Mouse (Mus musculus) retina, embryonic 14.5 days (tissue): ENCODE measurements around the gene Fgfr2.

Experiments used
- DNase-seq: peaks from one replicate; pipeline ENCODE4 v3.0.0-alpha.2; 2015; ENCODE audit warnings: low spot score

Gene Fgfr2

GRCm38 (mm10) chr7:130319799-130320556 is 2803.2 kb downstream of the Fgfr2 start:
- peak; percentile 53 for DNase-seq

GRCm38 (mm10) chr7:130316294-130316693 is 2806.9 kb downstream of the Fgfr2 start:
- no peak for DNase-seq

GRCm38 (mm10) chr7:130315221-130315620 is 2807.9 kb downstream of the Fgfr2 start:
- DNase-seq = no peak

- no peak for DNase-seq
Observed at GRCm38 (mm10) chr7:130314658-130315057, 2808.5 kb downstream of the Fgfr2 start.

- no peak for DNase-seq
Observed at GRCm38 (mm10) chr7:130311362-130311761, 2811.8 kb downstream of the Fgfr2 start.

- no peak for DNase-seq
Observed at GRCm38 (mm10) chr7:130309180-130309579, 2814.0 kb downstream of the Fgfr2 start.

GRCm38 (mm10) chr7:130307036-130307435 is 2816.1 kb downstream of the Fgfr2 start:
- no peak for DNase-seq

GRCm38 (mm10) chr7:130304642-130305041 is 2818.5 kb downstream of the Fgfr2 start:
- no peak for DNase-seq

- DNase-seq = peak; percentile 8
Observed at GRCm38 (mm10) chr7:130303464-130303863, 2819.7 kb downstream of the Fgfr2 start.

- no peak for DNase-seq
Observed at GRCm38 (mm10) chr7:130300606-130301005, 2822.5 kb downstream of the Fgfr2 start.

GRCm38 (mm10) chr7:130298926-130299594 is 2824.1 kb downstream of the Fgfr2 start:
- no peak for DNase-seq

GRCm38 (mm10) chr7:130291179-130291578 is 2832.0 kb downstream of the Fgfr2 start:
- no peak for DNase-seq

- DNase-seq = peak; percentile 45
Observed at GRCm38 (mm10) chr7:130289428-130289790, 2833.7 kb downstream of the Fgfr2 start.

GRCm38 (mm10) chr7:130288719-130289427 is 2834.3 kb downstream of the Fgfr2 start:
- DNase-seq = no peak

- no peak for DNase-seq
Observed at GRCm38 (mm10) chr7:130288248-130288647, 2834.9 kb downstream of the Fgfr2 start.

GRCm38 (mm10) chr7:130278738-130279705 is 2844.1 kb downstream of the Fgfr2 start:
- no peak for DNase-seq

- DNase-seq = no peak
Observed at GRCm38 (mm10) chr7:130278000-130278737, 2845.0 kb downstream of the Fgfr2 start.

GRCm38 (mm10) chr7:130273265-130273664 is 2849.9 kb downstream of the Fgfr2 start:
- peak; percentile 86 for DNase-seq

- no peak for DNase-seq
Observed at GRCm38 (mm10) chr7:130270807-130271206, 2852.3 kb downstream of the Fgfr2 start.

- DNase-seq = no peak
Observed at GRCm38 (mm10) chr7:130269124-130269867, 2853.9 kb downstream of the Fgfr2 start.
